Mouse (Mus musculus): Measurements from ENCODE around the gene Immp2l. TPM values are rescaled to one million over a fixed set of nuclear protein-coding genes. Genes with fewer than 3 reads are reported as not detected.
A peak's percentile ranks its signal among the peaks of the same experiment; 100 is the strongest.

The Immp2l gene
- polyA plus RNA-seq, 1 experiment from 2014 or later = 12.5 TPM

DNA sequence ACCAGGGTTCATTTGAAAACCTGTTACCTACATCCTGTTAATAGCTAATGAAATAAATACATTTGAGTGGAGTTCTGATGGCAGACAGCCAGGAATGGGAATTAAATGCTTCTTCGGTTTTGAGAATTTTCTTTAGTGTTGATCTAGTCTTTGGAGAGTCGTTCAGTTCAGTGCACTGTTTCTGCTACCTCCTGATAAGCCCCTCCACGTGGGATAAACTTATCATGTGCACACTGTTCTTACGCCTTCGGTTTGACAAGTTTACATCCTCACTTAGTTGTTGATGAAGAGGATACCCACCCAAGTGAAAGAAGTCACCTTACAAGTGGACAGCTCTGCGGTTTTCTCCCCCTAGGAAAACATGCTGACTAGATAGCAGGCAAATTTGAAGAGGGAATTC, 88.2 kb downstream of the Immp2l start:
- Histone ChIP-seq H3K9me3 (replicated peaks; ENCODE audit: control insufficient read depth, low read length) (no peaks in the 10 kb centered on the region), H3K4me3 (ENCODE audit: low read depth, low read length) (no peak overlapping the region), H3K27me3 (ENCODE audit: control insufficient read depth, insufficient read depth, low read depth, low read length) (no peaks in the 10 kb centered on the region), H3K4me2 (ENCODE audit: low read depth, low read length) (peak overlapping the region; percentile 46), H3K36me3 (ENCODE audit: control insufficient read depth, insufficient read depth) (no peaks in the 10 kb centered on the region), H3K9ac (ENCODE audit: low read depth, low read length) (no peak overlapping the region), H3K4me1 (ENCODE audit: control insufficient read depth, low read depth, low read length) (peaks cover 6% of the 10 kb centered on the region), H3K27ac (ENCODE audit: low read length) (peak overlapping the region; percentile 74)
- WGBS (ENCODE audit: insufficient replicate concordance) = 23% methylated on average over 6 of the region's 6 CpGs
- peak; percentile 98 for ATAC-seq (ENCODE audit: low read depth)

DNA sequence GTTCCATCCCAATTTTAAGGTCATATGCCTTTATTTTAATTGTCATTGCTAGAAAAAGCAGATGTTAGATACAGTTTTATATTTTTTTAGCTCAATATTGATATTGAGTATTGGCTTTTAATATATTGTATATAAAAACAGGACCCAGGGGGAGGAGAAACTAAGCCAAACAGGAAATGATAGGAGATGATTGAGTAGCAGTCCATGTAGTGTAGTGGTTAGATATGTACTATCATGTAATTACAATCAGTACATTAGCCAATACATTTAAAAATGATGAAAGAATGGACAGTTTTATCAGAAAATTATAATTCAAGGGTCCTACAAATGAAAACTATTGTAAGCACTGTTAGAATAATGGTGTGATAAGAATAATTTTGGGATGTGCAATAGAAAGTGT, 94.5 kb downstream of the Immp2l start:
- H3K36me3 ChIP-seq (ENCODE audit: control insufficient read depth, insufficient read depth) = no peaks in the 10 kb centered on the region
- no peak overlapping the region for H3K4me3 ChIP-seq (ENCODE audit: low read depth, low read length)
- H3K4me2 ChIP-seq (ENCODE audit: low read depth, low read length) = no peak overlapping the region
- H3K9ac ChIP-seq (ENCODE audit: low read depth, low read length) = no peak overlapping the region
- no peaks in the 10 kb centered on the region for H3K27me3 ChIP-seq (ENCODE audit: control insufficient read depth, insufficient read depth, low read depth, low read length)
- ATAC-seq (ENCODE audit: low read depth) = no peak
- H3K27ac ChIP-seq (ENCODE audit: low read length) = no peak overlapping the region
- no peaks in the 10 kb centered on the region for H3K9me3 ChIP-seq (replicated peaks; ENCODE audit: control insufficient read depth, low read length)
- H3K4me1 ChIP-seq (ENCODE audit: control insufficient read depth, low read depth, low read length) = peaks cover 6% of the 10 kb centered on the region; the same call in 1 of the 2 replicates

DNA sequence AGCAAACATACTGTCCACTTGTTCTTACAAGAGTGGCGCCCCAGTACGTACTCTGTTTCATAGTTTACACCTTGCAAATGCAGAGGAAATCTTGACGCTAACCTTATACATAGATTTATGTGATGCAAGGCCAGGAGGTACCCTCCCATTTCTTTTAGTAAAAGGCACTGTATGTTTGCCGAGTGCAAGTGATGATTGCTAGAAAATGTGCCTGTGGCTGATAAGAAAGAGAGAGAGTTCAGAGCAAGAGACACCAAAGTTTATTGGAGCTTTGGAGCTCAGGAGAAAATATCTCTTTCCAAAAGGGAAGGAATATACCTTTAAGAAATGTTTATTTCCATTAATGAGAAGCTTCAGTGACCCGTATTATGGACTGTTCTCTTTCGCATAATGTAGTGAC, 95.8 kb downstream of the Immp2l start:
- Histone ChIP-seq H3K9ac (ENCODE audit: low read depth, low read length) (no peak overlapping the region), H3K9me3 (replicated peaks; ENCODE audit: control insufficient read depth, low read length) (no peaks in the 10 kb centered on the region), H3K4me1 (ENCODE audit: control insufficient read depth, low read depth, low read length) (peaks cover 6% of the 10 kb centered on the region; the same call in 1 of the 2 replicates), H3K36me3 (ENCODE audit: control insufficient read depth, insufficient read depth) (no peaks in the 10 kb centered on the region), H3K27ac (ENCODE audit: low read length) (no peak overlapping the region), H3K27me3 (ENCODE audit: control insufficient read depth, insufficient read depth, low read depth, low read length) (no peaks in the 10 kb centered on the region), H3K4me3 (ENCODE audit: low read depth, low read length) (no peak overlapping the region), H3K4me2 (ENCODE audit: low read depth, low read length) (no peak overlapping the region)
- peak; percentile 85 for ATAC-seq (ENCODE audit: low read depth)
- 49% methylated on average over 6 of the region's 6 CpGs for WGBS (ENCODE audit: insufficient replicate concordance)

DNA sequence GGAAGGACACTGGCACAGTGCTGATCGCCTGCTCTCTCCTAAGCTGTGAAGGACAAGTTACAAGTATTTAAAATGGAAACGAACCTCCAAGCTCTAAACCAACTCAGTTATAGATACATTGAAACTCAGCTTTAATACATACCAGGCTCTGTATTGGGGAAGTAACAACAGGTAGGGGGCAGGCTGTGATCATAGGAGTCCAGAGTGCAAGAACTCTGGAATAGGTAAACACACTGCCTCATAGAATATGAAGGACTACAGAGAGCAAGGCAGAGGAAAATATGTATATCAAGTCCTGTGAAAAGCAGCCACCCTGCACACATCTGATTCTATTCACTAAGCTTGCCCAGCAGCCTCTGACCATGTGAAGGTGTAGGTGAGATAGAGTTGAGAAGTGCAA, 99.3 kb downstream of the Immp2l start:
- H3K4me3 ChIP-seq (ENCODE audit: low read depth, low read length) = no peak overlapping the region
- no peak overlapping the region for H3K9ac ChIP-seq (ENCODE audit: low read depth, low read length)
- peaks cover 6% of the 10 kb centered on the region; the same call in 1 of the 2 replicates for H3K4me1 ChIP-seq (ENCODE audit: control insufficient read depth, low read depth, low read length)
- H3K27ac ChIP-seq (ENCODE audit: low read length) = no peak overlapping the region
- no peaks in the 10 kb centered on the region for H3K27me3 ChIP-seq (ENCODE audit: control insufficient read depth, insufficient read depth, low read depth, low read length)
- H3K9me3 ChIP-seq (replicated peaks; ENCODE audit: control insufficient read depth, low read length) = no peaks in the 10 kb centered on the region
- no peak for ATAC-seq (ENCODE audit: low read depth)
- H3K36me3 ChIP-seq (ENCODE audit: control insufficient read depth, insufficient read depth) = no peaks in the 10 kb centered on the region
- whole genome bisulfite sequencing (ENCODE audit: insufficient replicate concordance) = 70% methylated on average over 2 of the region's 2 CpGs
- H3K4me2 ChIP-seq (ENCODE audit: low read depth, low read length) = no peak overlapping the region

DNA sequence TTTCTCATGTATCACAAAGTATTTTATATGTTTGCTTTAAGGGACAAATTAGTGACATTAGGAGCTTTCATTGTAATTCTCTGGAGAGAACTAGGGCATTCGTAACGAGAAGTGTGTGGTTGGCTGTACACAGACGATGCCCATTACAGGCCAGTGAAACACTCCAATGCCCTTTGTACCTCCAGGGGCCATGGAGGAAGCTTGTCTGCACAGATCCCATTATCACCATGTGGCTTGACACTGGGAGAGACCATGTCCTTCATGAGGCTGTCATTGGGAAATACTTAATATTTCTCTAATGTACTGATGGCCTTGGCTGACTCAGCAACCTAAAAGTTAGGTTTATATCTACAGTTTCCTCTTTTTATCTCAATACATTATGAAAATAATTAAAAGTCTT, 111.0 kb downstream of the Immp2l start:
- Histone ChIP-seq H3K9ac (ENCODE audit: low read depth, low read length) (no peak overlapping the region), H3K4me3 (ENCODE audit: low read depth, low read length) (no peak overlapping the region), H3K27me3 (ENCODE audit: control insufficient read depth, insufficient read depth, low read depth, low read length) (no peaks in the 10 kb centered on the region), H3K27ac (ENCODE audit: low read length) (no peak overlapping the region), H3K9me3 (replicated peaks; ENCODE audit: control insufficient read depth, low read length) (no peaks in the 10 kb centered on the region), H3K4me2 (ENCODE audit: low read depth, low read length) (no peak overlapping the region), H3K4me1 (ENCODE audit: control insufficient read depth, low read depth, low read length) (no peaks in the 10 kb centered on the region), H3K36me3 (ENCODE audit: control insufficient read depth, insufficient read depth) (no peaks in the 10 kb centered on the region)
- 81% methylated on average over 3 of the region's 3 CpGs for WGBS (ENCODE audit: insufficient replicate concordance)
- no peak for ATAC-seq (ENCODE audit: low read depth)

DNA sequence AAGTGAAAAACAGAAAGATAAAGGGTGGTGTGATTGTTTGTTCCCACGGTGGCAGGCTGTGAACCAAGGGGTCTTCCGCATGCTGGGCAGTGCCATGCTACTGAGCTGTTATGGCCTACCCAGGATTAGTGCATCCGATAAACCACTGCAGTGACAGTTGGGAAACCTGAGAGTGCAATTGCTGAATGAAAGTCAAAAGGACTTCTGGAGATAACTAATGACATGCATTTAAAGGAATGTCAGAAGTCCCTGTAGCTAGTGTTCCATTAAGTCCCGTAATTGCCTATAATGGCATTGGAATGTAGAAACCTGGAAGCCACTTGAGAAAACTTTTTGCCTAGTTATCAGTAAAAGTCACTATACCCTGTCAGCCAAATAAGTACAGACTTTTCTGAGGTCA, 135.7 kb downstream of the Immp2l start:
- H3K27ac ChIP-seq (ENCODE audit: low read length) = no peak overlapping the region
- no peaks in the 10 kb centered on the region for H3K9me3 ChIP-seq (replicated peaks; ENCODE audit: control insufficient read depth, low read length)
- H3K36me3 ChIP-seq (ENCODE audit: control insufficient read depth, insufficient read depth) = no peaks in the 10 kb centered on the region
- no peak for ATAC-seq (ENCODE audit: low read depth)
- no peak overlapping the region for H3K9ac ChIP-seq (ENCODE audit: low read depth, low read length)
- H3K4me2 ChIP-seq (ENCODE audit: low read depth, low read length) = no peak overlapping the region
- H3K27me3 ChIP-seq (ENCODE audit: control insufficient read depth, insufficient read depth, low read depth, low read length) = no peaks in the 10 kb centered on the region
- no peak overlapping the region for H3K4me3 ChIP-seq (ENCODE audit: low read depth, low read length)
- 76% methylated on average over 4 of the region's 4 CpGs for WGBS (ENCODE audit: insufficient replicate concordance)
- H3K4me1 ChIP-seq (ENCODE audit: control insufficient read depth, low read depth, low read length) = no peaks in the 10 kb centered on the region

DNA sequence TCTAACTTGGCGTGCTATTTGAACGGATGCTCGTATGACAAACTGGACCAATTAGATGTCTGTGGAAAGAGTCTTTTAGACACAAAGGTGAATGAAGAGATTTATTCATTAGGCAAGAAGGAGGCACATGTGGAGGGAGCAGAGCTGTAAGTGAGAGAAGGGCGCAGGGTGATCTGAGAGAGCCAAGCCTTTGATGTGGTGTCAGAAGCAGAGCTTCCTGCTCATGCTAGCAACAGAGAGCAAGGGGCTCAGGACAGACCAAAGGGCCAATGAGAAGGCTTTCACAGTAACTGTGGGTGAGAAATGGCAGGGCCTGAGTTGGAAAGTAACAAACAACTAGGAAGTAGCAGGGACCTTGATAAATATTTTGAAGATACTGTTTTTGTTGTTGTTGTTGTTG, 143.9 kb downstream of the Immp2l start:
- no peaks in the 10 kb centered on the region for H3K9me3 ChIP-seq (replicated peaks; ENCODE audit: control insufficient read depth, low read length)
- no peak overlapping the region for H3K4me3 ChIP-seq (ENCODE audit: low read depth, low read length)
- WGBS (ENCODE audit: insufficient replicate concordance) = 70% methylated on average over 4 of the region's 4 CpGs
- H3K4me1 ChIP-seq (ENCODE audit: control insufficient read depth, low read depth, low read length) = no peaks in the 10 kb centered on the region
- H3K36me3 ChIP-seq (ENCODE audit: control insufficient read depth, insufficient read depth) = no peaks in the 10 kb centered on the region
- no peak overlapping the region for H3K27ac ChIP-seq (ENCODE audit: low read length)
- no peak for ATAC-seq (ENCODE audit: low read depth)
- H3K9ac ChIP-seq (ENCODE audit: low read depth, low read length) = no peak overlapping the region
- no peaks in the 10 kb centered on the region for H3K27me3 ChIP-seq (ENCODE audit: control insufficient read depth, insufficient read depth, low read depth, low read length)
- H3K4me2 ChIP-seq (ENCODE audit: low read depth, low read length) = no peak overlapping the region

DNA sequence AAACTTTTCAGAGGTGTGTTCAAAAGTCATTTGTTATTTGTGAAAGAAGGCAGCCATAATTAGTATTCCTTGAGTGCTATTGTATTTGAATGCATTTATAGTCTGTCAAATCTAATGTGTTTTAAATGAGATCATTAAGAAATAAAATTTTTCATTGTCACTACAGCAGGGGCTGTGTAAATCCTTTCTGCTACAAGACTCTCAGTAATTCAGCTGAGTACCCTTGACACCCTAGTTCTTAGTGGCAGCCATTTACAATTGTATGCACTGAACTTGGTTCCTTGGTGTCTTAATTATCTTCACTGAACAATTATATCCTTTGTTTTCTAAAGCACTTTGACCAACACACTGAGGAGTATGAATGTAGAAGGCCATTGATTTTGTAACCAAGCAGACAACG, 146.2 kb downstream of the Immp2l start:
- Histone ChIP-seq H3K4me1 (ENCODE audit: control insufficient read depth, low read depth, low read length) (no peaks in the 10 kb centered on the region), H3K9me3 (replicated peaks; ENCODE audit: control insufficient read depth, low read length) (no peaks in the 10 kb centered on the region), H3K4me3 (ENCODE audit: low read depth, low read length) (no peak overlapping the region), H3K9ac (ENCODE audit: low read depth, low read length) (no peak overlapping the region), H3K27ac (ENCODE audit: low read length) (no peak overlapping the region), H3K4me2 (ENCODE audit: low read depth, low read length) (no peak overlapping the region), H3K27me3 (ENCODE audit: control insufficient read depth, insufficient read depth, low read depth, low read length) (no peaks in the 10 kb centered on the region), H3K36me3 (ENCODE audit: control insufficient read depth, insufficient read depth) (no peaks in the 10 kb centered on the region)
- ATAC-seq (ENCODE audit: low read depth) = no peak
- WGBS (ENCODE audit: insufficient replicate concordance) = 66% methylated on average over 1 of the region's 1 CpGs

DNA sequence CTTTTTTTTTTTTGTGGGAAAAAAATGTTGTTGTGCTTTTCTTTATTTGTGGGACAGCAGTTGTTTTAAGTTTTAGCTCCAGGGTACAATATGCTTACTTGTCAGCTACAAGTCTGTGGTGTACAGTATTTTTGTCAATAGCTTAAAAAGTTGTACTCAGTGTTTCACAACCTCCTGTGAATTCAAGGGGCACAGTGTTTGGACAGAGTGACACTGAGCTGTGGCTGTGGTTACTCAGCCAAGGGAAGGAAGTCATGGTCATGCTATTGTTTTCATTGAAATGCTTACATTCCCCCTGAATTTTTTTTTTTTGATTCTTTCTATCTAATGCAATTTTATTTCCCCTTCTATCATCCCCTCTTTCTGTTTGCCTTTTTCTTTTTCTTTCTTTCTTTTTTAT, 159.0 kb downstream of the Immp2l start:
- H3K27ac ChIP-seq (ENCODE audit: low read length) = no peak overlapping the region
- no peak overlapping the region for H3K4me3 ChIP-seq (ENCODE audit: low read depth, low read length)
- no peaks in the 10 kb centered on the region for H3K27me3 ChIP-seq (ENCODE audit: control insufficient read depth, insufficient read depth, low read depth, low read length)
- no peaks in the 10 kb centered on the region for H3K9me3 ChIP-seq (replicated peaks; ENCODE audit: control insufficient read depth, low read length)
- no peaks in the 10 kb centered on the region for H3K4me1 ChIP-seq (ENCODE audit: control insufficient read depth, low read depth, low read length)
- no peak overlapping the region for H3K4me2 ChIP-seq (ENCODE audit: low read depth, low read length)
- H3K9ac ChIP-seq (ENCODE audit: low read depth, low read length) = no peak overlapping the region
- H3K36me3 ChIP-seq (ENCODE audit: control insufficient read depth, insufficient read depth) = no peaks in the 10 kb centered on the region
- no peak for ATAC-seq (ENCODE audit: low read depth)

DNA sequence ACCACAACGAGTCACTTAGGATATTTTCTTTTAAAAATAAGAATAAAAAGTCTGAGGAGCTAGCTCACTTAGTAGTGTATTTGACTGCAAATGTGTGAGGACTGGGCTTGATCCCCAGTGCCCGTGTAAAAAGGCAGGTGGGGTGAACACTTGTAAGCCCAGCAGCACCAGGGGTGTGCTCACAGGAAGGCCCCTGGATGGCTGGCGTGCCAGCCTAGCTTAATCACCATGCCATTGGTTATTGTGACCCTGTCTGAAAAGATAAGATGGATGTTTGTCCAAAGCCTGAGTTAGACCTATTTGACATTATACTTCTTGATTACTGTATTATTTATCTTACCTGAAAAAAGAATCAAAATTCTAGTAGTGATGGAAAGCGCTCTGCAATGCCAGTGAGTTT, 161.2 kb downstream of the Immp2l start:
- H3K4me3 ChIP-seq (ENCODE audit: low read depth, low read length) = no peak overlapping the region
- WGBS (ENCODE audit: insufficient replicate concordance) = 55% methylated on average over 4 of the region's 4 CpGs
- no peaks in the 10 kb centered on the region for H3K9me3 ChIP-seq (replicated peaks; ENCODE audit: control insufficient read depth, low read length)
- H3K27ac ChIP-seq (ENCODE audit: low read length) = no peak overlapping the region
- H3K36me3 ChIP-seq (ENCODE audit: control insufficient read depth, insufficient read depth) = no peaks in the 10 kb centered on the region
- no peaks in the 10 kb centered on the region for H3K27me3 ChIP-seq (ENCODE audit: control insufficient read depth, insufficient read depth, low read depth, low read length)
- no peak for ATAC-seq (ENCODE audit: low read depth)
- no peak overlapping the region for H3K9ac ChIP-seq (ENCODE audit: low read depth, low read length)
- no peak overlapping the region for H3K4me2 ChIP-seq (ENCODE audit: low read depth, low read length)
- H3K4me1 ChIP-seq (ENCODE audit: control insufficient read depth, low read depth, low read length) = no peaks in the 10 kb centered on the region

Measured in liver, embryonic 16.5 days (tissue).